Mouse (Mus musculus): ENCODE measurements around the gene Cdc6.
A peak's percentile ranks its signal among the peaks of the same experiment; 100 is the strongest.

Cdc6 gene

GRCm38 (mm10) chr11:98907437-98908173 is at the start of gene Cdc6:
Gene Cdc6 (plus strand): TSS chr11:98907801.
- peak; percentile 99 for DNase-seq

GRCm38 (mm10) chr11:98858759-98859731 is 48.6 kb upstream of the Cdc6 start:
- peak; percentile 97 for DNase-seq

- peak; percentile 97 for DNase-seq
Measured at GRCm38 (mm10) chr11:98863028-98863750, 44.4 kb upstream of the Cdc6 start, which contains the start of gene Wipf2. Gene Wipf2 (plus strand): TSS chr11:98863638.

- DNase-seq, result peak; percentile 36
Measured at GRCm38 (mm10) chr11:98863751-98864429, 43.7 kb upstream of the Cdc6 start.

GRCm38 (mm10) chr11:98867293-98867692 is 40.3 kb upstream of the Cdc6 start:
- DNase-seq, result no peak

GRCm38 (mm10) chr11:98869906-98870305 is 37.7 kb upstream of the Cdc6 start:
- no peak for DNase-seq

- DNase-seq, result peak; percentile 70
Measured at GRCm38 (mm10) chr11:98870791-98871190, 36.8 kb upstream of the Cdc6 start.

GRCm38 (mm10) chr11:98871416-98871815 is 36.2 kb upstream of the Cdc6 start:
- DNase-seq, result no peak

- DNase-seq, result peak; percentile 77
Measured at GRCm38 (mm10) chr11:98872040-98872439, 35.6 kb upstream of the Cdc6 start.

- DNase-seq, result peak; percentile 95
Measured at GRCm38 (mm10) chr11:98873900-98874299, 33.7 kb upstream of the Cdc6 start.

- no peak for DNase-seq
Measured at GRCm38 (mm10) chr11:98877001-98877400, 30.6 kb upstream of the Cdc6 start.

- no peak for DNase-seq
Measured at GRCm38 (mm10) chr11:98887703-98888102, 19.9 kb upstream of the Cdc6 start.

- DNase-seq, result no peak
Measured at GRCm38 (mm10) chr11:98889077-98889476, 18.5 kb upstream of the Cdc6 start.

- no peak for DNase-seq
Measured at GRCm38 (mm10) chr11:98889977-98890376, 17.6 kb upstream of the Cdc6 start.

GRCm38 (mm10) chr11:98892426-98892825 is 15.2 kb upstream of the Cdc6 start:
- no peak for DNase-seq

- DNase-seq, result peak; percentile 18
Measured at GRCm38 (mm10) chr11:98900529-98901125, 7.0 kb upstream of the Cdc6 start.

GRCm38 (mm10) chr11:98902621-98903245 is 4.9 kb upstream of the Cdc6 start:
- DNase-seq, result no peak

GRCm38 (mm10) chr11:98904577-98904976 is 3.0 kb upstream of the Cdc6 start:
- DNase-seq, result no peak

GRCm38 (mm10) chr11:98905033-98905432 is 2.6 kb upstream of the Cdc6 start:
- peak; percentile 80 for DNase-seq

GRCm38 (mm10) chr11:98905583-98905982 is 2.0 kb upstream of the Cdc6 start:
- DNase-seq, result no peak

- no peak for DNase-seq
Measured at GRCm38 (mm10) chr11:98907063-98907436, 551 bp upstream of the Cdc6 start.
